Comparison of ENCODE assay signal across 20 mouse cellular contexts in the genomic region with DNA sequence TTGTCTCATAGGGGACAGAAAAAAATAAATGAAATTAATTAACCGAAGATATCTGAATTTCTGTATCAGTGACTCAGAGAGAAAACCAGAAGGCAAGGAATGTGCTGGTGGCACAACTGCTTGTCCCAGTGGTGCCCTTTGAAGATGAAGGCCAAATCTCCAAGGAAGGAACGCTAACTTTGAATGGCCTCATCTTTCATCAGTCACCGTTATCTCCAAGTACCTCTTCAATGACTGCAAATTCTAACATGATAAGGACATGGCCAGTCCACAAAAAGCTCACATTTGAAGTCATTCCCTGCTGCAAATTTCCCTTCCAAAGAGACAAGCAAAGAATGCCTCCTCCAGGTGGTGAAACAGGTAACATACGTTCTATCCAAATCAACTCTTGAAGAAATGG. TPM values are rescaled to one million over a fixed set of nuclear protein-coding genes. Genes with fewer than 3 reads are reported as not detected.
"Had no signal": no experiment of that assay in that cellular context is flagged by ENCODE, and none has a peak within 500 bp of the region (broad histone marks: within the 10 kb centered on the region; RNA-seq: fewer than 3 reads in every experiment).

No protein-coding gene starts in this region.

- ATAC-seq: midbrain, embryonic 16.5 days had no signal

- H3K4me3 ChIP-seq: midbrain, embryonic 10.5 days; midbrain, embryonic 12.5 days; neural tube, embryonic 12.5 days had no signal

- H3K4me1 ChIP-seq: midbrain, embryonic 10.5 days; midbrain, embryonic 12.5 days; neural tube, embryonic 12.5 days had no signal

- DNase-seq: lung, embryonic 14.5 days; lung, postnatal 10 days; lung, postnatal 4 days; midbrain, embryonic 14.5 days; right cerebral cortex, postnatal 14 days; thymus, adult 18-20 months; thymus, postnatal 14 days; thymus, postnatal 36 days had no signal

- H3K4me2 ChIP-seq: lung, embryonic 14.5 days; midbrain, embryonic 12.5 days; neural tube, embryonic 12.5 days had no signal

- H3K27ac ChIP-seq: midbrain, embryonic 10.5 days; midbrain, embryonic 12.5 days; neural tube, embryonic 12.5 days had no signal

- H3K9ac ChIP-seq: lung, embryonic 14.5 days; midbrain, embryonic 12.5 days; neural tube, embryonic 12.5 days had no signal

- H3K27me3 ChIP-seq: midbrain, embryonic 12.5 days; neural tube, embryonic 12.5 days had no signal

- H3K9me3 ChIP-seq: midbrain, embryonic 10.5 days; midbrain, embryonic 12.5 days; neural tube, embryonic 12.5 days had no signal

RNA-seq across cellular contexts. Expression of a gene that starts 33.0 kb away (rescaled TPM):
- total RNA-seq: megakaryocyte, adult 5-6 weeks; megakaryocyte-erythroid progenitor cell, adult 5-6 weeks; neutrophil, adult 5-6 weeks had no signal
- polyA plus RNA-seq: lung, embryonic 14.5 days; lung, embryonic 16.5 days; midbrain, embryonic 14.5 days; midbrain, embryonic 16.5 days; neural tube, embryonic 12.5 days; neural tube, embryonic 14.5 days; stomach, embryonic 14.5 days; stomach, embryonic 16.5 days; thymus, postnatal 0 days had no signal

RNA-seq across cellular contexts. Expression of a gene that starts 41.2 kb away (rescaled TPM):
- total RNA-seq: neutrophil, adult 5-6 weeks had no signal

RNA-seq across cellular contexts. Expression of a gene that starts 50.1 kb away (rescaled TPM):
- polyA plus RNA-seq: neural tube, embryonic 14.5 days; stomach, embryonic 14.5 days; stomach, embryonic 16.5 days had no signal
